Mouse (Mus musculus) ES-E14 (cell line): ENCODE results near the gene Grm4. TPM values are rescaled to one million over a fixed set of nuclear protein-coding genes. Genes with fewer than 3 reads are reported as not detected.

ENCODE experiments used
- DNase-seq: peaks from one replicate; pipeline ENCODE4 v3.0.0-alpha.2; 2013; ENCODE audit warnings: low read depth, low spot score
- H3K27ac ChIP-seq: 2 replicates; pipeline ENCODE4 v1.5.1; 2012; ENCODE audit warnings: low read depth, mild to moderate bottlenecking, low read length, moderate library complexity, mixed read lengths; ENCODE audit not compliant: poor library complexity, insufficient read depth, severe bottlenecking
- H3K36me3 ChIP-seq: 2 replicates; pipeline ENCODE4 v1.6.1; 2012; ENCODE audit warnings: mild to moderate bottlenecking, low read length, moderate library complexity, mixed read lengths; ENCODE audit not compliant: control insufficient read depth, poor library complexity, insufficient read depth, severe bottlenecking
- H3K4me1 ChIP-seq, 2 experiments: fragments of 150-350 bp in 1 of 2; sonication (generic) in 1 of 2; 2 replicates each; pipeline ENCODE4 v1.6.1; 2012; ENCODE audit warnings: low read length in 2 of 2, mild to moderate bottlenecking in 1 of 2, mixed read lengths in 1 of 2; ENCODE audit not compliant: control insufficient read depth in 2 of 2, insufficient read depth in 2 of 2, poor library complexity in 1 of 2
- H3K4me3 ChIP-seq, 2 experiments: fragments of 150-350 bp in 1 of 2; sonication (generic) in 1 of 2; 2 replicates each; pipeline ENCODE4 v1.5.1; 2012; ENCODE audit warnings: low read length in 2 of 2, low read depth in 1 of 2, mild to moderate bottlenecking in 1 of 2, mixed read lengths in 1 of 2; ENCODE audit not compliant: insufficient read depth in 1 of 2, poor library complexity in 1 of 2, severe bottlenecking in 1 of 2
- H3K9ac ChIP-seq: 2 replicates; pipeline ENCODE4 v1.6.1; 2012; ENCODE audit warnings: low read depth, mild to moderate bottlenecking, low read length, mixed read lengths; ENCODE audit not compliant: poor library complexity, insufficient read depth, severe bottlenecking
- H3K9me3 ChIP-seq: fragments of 150-350 bp; sonication (generic); 2 replicates; pipeline ENCODE4 v1.6.1; 2012; ENCODE audit warnings: low read depth, mild to moderate bottlenecking, low read length; ENCODE audit not compliant: control insufficient read depth, insufficient read depth
- CHD2 ChIP-seq: IDR thresholded peaks from 2 replicates; pipeline ENCODE4 v1.6.1; 2014; ENCODE audit warnings: mild to moderate bottlenecking, low read depth, low read length, inconsistent platforms
- HCFC1 ChIP-seq: IDR thresholded peaks from 2 replicates; pipeline ENCODE4 v1.6.1; 2012; ENCODE audit warnings: low read length, inconsistent platforms, borderline replicate concordance; ENCODE audit not compliant: insufficient read depth
- MAFK ChIP-seq: IDR thresholded peaks from 2 replicates; pipeline ENCODE4 v1.6.1; 2014; ENCODE audit warnings: mild to moderate bottlenecking, low read depth, low read length, inconsistent platforms; ENCODE audit not compliant: insufficient read depth
- ZC3H11A ChIP-seq: IDR thresholded peaks from 2 replicates; pipeline ENCODE4 v1.6.1; 2012; ENCODE audit warnings: low read depth, mild to moderate bottlenecking, inconsistent platforms, low read length, borderline replicate concordance
- ZNF384 ChIP-seq: IDR thresholded peaks from 2 replicates; pipeline ENCODE4 v1.6.1; 2012; ENCODE audit warnings: low read depth, low read length, inconsistent platforms
- in situ Hi-C, 2 experiments: fragments of 600-800 bp; cut with MboI; formaldehyde crosslinking; loops; one replicate each; pipeline ENCODE4 v1.15.1; 2025; ENCODE audit warnings: low sequenced_read_pairs in 2 of 2, inconsistent platforms in 1 of 2; ENCODE audit not compliant: unreplicated experiment in 2 of 2
- total RNA-seq: library from RNA; depleted of rRNA; stranded (reverse); fragments of 300-350 nt; gene quantifications from 2 replicates; pipeline ENCODE4 v1.2.3, GENCODE M21; 2012

Gene Grm4
- total RNA-seq, 1 experiment: 0.49 TPM

- H3K4me1 ChIP-seq: peaks cover under 1 to 29% of the 10 kb centered on the region in 2 experiments; a peak in 3 of 4 replicates
- DNase-seq: no peak
Observed at GRCm38 (mm10) chr17:27546574-27547085, 25.4 kb upstream of the Grm4 start.

GRCm38 (mm10) chr17:27545991-27546390 lies 24.8 kb upstream of the Grm4 start:
- Histone ChIP-seq H3K4me3 (no peak overlapping the region), H3K36me3 (no peaks in the 10 kb centered on the region), H3K4me1 (peaks cover 0 to 27% of the 10 kb centered on the region in 2 experiments; a peak in 2 of 4 replicates), H3K9ac (no peak overlapping the region), H3K27ac (no peak overlapping the region), H3K9me3 (no peaks in the 10 kb centered on the region)
- DNase-seq: no peak
- in situ Hi-C loops: no loop called here
- TF ChIP-seq ZNF384 (no peak), HCFC1 (no peak), MAFK (no peak), ZC3H11A (no peak)

More at GRCm38 (mm10) chr17:27546574-27547085, 25.4 kb upstream of the Grm4 start:
- in situ Hi-C loops: no loop called here
- Histone ChIP-seq H3K9ac (no peak overlapping the region), H3K36me3 (no peaks in the 10 kb centered on the region), H3K4me3 (no peak overlapping the region), H3K9me3 (no peaks in the 10 kb centered on the region), H3K27ac (no peak overlapping the region)
- TF ChIP-seq ZNF384: no peak
- TF ChIP-seq MAFK: no peak
- TF ChIP-seq HCFC1: no peak
- TF ChIP-seq CHD2: no peak
- no peak for TF ChIP-seq ZC3H11A

DNA sequence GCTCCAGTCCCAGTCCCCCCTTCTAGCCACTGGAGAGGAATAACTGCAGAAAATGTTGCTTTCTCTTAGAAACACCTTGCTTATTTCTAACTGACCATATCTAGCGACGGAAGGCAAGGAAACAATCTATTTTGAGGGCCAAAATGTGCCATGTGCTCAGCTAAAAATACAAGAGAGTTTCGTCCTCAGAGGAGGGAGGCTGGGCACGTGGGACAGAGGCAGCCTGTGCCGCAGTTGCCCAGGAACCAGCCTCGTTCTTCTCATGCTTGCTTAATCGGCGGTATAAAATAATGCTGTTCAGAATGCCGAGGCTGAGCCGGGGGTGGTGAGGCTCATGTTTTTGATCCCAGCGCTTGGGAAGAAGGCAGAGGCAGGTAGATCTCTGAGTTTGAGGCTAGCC lies 23.3 kb upstream of the Grm4 start:
- no peak overlapping the region for H3K4me3 ChIP-seq
- TF ChIP-seq HCFC1: no peak
- TF ChIP-seq MAFK: no peak
- no peak for TF ChIP-seq CHD2
- TF ChIP-seq ZC3H11A: no peak
- TF ChIP-seq ZNF384: no peak
- H3K9ac ChIP-seq: no peak overlapping the region
- in situ Hi-C loops: no loop called here
- no peaks in the 10 kb centered on the region for H3K36me3 ChIP-seq
- H3K27ac ChIP-seq: no peak overlapping the region
- H3K9me3 ChIP-seq: no peaks in the 10 kb centered on the region
- DNase-seq: no peak
- peaks cover 0 to 24% of the 10 kb centered on the region in 2 experiments; a peak in 2 of 4 replicates for H3K4me1 ChIP-seq

- DNase-seq: no peak
- no peak for TF ChIP-seq ZNF384
- no peak for TF ChIP-seq MAFK
- Histone ChIP-seq H3K27ac (no peak overlapping the region), H3K9ac (no peak overlapping the region), H3K36me3 (no peaks in the 10 kb centered on the region), H3K4me3 (no peak overlapping the region), H3K9me3 (no peaks in the 10 kb centered on the region), H3K4me1 (peaks cover 0 to 14% of the 10 kb centered on the region in 2 experiments; a peak in 1 of 4 replicates)
- in situ Hi-C loops: no loop called here
Observed at GRCm38 (mm10) chr17:27541984-27542383, 20.8 kb upstream of the Grm4 start.

DNA sequence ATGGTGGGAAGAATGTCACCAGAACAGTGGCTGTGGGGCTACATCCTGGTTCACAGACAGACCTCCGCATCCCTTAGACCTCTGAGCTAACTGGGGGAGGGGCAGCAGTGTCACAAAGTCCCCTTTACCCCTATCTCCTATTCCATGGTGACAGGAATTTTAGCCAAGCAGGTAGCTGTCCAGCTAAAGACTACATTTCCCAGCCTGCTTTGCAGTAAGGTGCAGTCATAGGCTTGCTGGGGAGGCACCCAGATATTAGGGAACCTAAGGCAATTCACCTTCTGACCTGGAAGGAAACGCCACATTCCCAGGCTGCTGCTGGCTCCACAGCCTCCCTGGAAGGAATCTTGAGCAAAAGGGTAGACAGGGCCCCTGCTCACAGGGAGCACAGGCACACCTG lies 20.1 kb upstream of the Grm4 start:
- Histone ChIP-seq H3K4me3 (no peak overlapping the region), H3K9ac (no peak overlapping the region), H3K9me3 (no peaks in the 10 kb centered on the region), H3K36me3 (no peaks in the 10 kb centered on the region), H3K27ac (no peak overlapping the region), H3K4me1 (peaks cover 0 to 12% of the 10 kb centered on the region in 2 experiments; a peak in 1 of 4 replicates)
- TF ChIP-seq HCFC1: peak; percentile 88
- TF ChIP-seq ZNF384: no peak
- in situ Hi-C loops: no loop called here
- no peak for DNase-seq
